Mouse (Mus musculus) cortical plate, adult 2 months (tissue): ENCODE measurements around the gene Tspear.
"Not testable (repeated sequence)": the region's sequence is repeated elsewhere in the genome, so short reads cannot be mapped to it uniquely, and the experiment has no call there.

Experiments
- CTCF ChIP-seq: fragments of 200-500 bp; IDR thresholded peaks from 2 replicates; pipeline ENCODE4 v1.5.1; 2011; ENCODE audit warnings: mild to moderate bottlenecking, control low read depth, low read length; ENCODE audit not compliant: insufficient read depth; ENCODE audit errors: extremely low read depth
- POLR2A ChIP-seq: fragments of 200-500 bp; IDR thresholded peaks from 2 replicates; pipeline ENCODE4 v1.6.1; 2011; ENCODE audit warnings: mild to moderate bottlenecking, low read length, control low read depth; ENCODE audit not compliant: insufficient read depth; ENCODE audit errors: extremely low read depth

- TF ChIP-seq POLR2A, CTCF: not testable (repeated sequence)
Measured at GRCm38 (mm10) chr10:77711157-77711556, 24.8 kb downstream of the Tspear start, which contains the start of gene Gm10024.
